Mouse (Mus musculus) inflammation-experienced regulatory T-cells, adult 6 months (primary cell): ENCODE data around the gene Slc17a2. TPM values are rescaled to one million over a fixed set of nuclear protein-coding genes. Genes with fewer than 3 reads are reported as not detected.

Experiments used
- ATAC-seq: one replicate; pipeline ENCODE4 v1.8.0; 2017
- polyA plus RNA-seq, 3 experiments: library from polyadenylated mRNA; unstranded; fragments of 100-300 nt; shearing (Covaris generic); gene quantifications; one replicate each; pipeline ENCODE4 v1.2.1; 2017

Gene Slc17a2
- polyA plus RNA-seq, 3 experiments from 2014 or later: not detected

DNA sequence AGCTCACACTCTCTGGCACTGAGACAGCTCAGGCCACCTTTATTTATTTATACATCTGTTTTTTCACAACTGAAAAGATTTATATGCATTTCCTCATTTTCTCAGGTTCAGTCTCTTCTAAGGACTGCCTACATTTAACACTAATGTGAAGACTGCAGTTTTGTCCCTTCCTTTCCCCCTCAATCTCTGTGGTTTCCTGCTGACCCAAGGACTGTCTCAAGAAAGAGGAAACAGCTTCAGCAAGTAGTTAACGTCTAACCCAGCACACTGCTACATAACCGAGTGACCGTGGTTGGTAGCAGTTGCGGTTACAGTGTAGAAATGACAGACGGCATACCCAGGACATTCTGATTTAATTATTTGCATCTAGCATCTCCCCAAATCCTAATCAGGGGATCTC is 7.4 kb upstream of the Slc17a2 start:
- ATAC-seq: no peak

GRCm38 (mm10) chr13:23804532-23804931 is 2.3 kb upstream of the Slc17a2 start:
- ATAC-seq: no peak

DNA sequence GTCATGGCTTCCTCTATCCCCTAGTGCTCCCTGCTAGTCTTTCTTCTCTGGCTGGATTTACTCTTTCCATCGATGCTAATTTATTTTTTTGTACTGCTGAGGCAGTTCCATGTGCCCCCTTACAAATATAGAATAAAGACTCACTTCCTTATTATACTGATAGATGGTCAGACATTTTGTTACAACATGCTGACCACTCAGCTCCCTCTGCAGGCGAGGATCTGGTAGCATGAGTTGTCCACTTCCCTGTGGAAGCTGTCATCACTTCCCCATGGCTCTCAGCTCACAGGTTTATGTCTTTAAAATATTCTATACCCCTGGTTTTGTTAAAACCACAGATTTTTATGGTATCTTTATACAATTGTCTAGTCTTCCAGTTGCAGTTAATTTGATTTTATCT is 9.4 kb downstream of the Slc17a2 start:
- no peak for ATAC-seq

- ATAC-seq: no peak
These were observed 13.6 kb downstream of the Slc17a2 start for GRCm38 (mm10) chr13:23820179-23820940.

DNA sequence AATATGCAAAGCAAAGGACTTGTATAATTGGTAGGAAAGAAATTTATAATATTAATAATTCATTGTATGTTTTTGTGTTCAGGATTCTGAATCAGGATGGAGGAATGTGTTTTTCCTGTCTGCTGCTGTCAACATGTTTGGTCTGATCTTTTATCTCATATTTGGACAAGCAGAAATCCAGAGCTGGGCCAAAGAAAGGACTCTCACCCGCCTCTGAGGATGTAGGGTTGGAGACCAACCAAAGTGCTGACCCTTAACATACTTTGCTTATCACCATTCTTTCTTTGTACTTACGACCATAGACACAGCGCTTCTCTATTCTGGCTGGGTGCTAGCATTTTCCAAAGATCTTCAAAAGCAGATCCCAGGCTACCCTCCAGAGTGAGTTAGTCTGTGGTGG is 15.4 kb downstream of the Slc17a2 start:
- no peak for ATAC-seq

GRCm38 (mm10) chr13:23826606-23827005 is 19.8 kb downstream of the Slc17a2 start:
- no peak for ATAC-seq

- ATAC-seq: no peak
These were observed 26.3 kb downstream of the Slc17a2 start for GRCm38 (mm10) chr13:23833053-23833452.

- no peak for ATAC-seq
These were observed 28.0 kb downstream of the Slc17a2 start for GRCm38 (mm10) chr13:23834836-23835235.

- no peak for ATAC-seq
These were observed 29.8 kb downstream of the Slc17a2 start for GRCm38 (mm10) chr13:23836630-23837029.

DNA sequence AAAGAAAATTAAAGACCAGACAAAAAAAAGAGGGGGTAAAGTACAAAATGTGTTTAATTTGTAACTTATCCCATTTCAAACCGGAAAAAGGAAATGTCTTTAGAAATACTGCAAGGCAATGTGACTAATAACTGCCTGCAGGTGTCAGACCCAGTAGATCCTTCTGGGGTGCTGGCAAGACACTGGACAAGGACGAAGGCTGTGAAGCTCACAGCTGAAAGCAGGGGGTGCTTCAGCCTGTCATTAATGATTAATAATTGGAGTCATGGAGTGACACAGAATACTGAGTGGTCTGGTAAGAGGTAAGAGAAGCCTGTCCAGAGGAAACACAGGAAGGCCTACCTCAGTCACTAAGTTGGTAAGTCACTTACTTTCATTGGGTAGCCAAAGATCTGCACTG is 32.5 kb downstream of the Slc17a2 start, which contains the start of gene Slc17a3:
Slc17a3 (plus strand) TSS at position 127 of the 400 bp plus-strand sequence.
- ATAC-seq: no peak

DNA sequence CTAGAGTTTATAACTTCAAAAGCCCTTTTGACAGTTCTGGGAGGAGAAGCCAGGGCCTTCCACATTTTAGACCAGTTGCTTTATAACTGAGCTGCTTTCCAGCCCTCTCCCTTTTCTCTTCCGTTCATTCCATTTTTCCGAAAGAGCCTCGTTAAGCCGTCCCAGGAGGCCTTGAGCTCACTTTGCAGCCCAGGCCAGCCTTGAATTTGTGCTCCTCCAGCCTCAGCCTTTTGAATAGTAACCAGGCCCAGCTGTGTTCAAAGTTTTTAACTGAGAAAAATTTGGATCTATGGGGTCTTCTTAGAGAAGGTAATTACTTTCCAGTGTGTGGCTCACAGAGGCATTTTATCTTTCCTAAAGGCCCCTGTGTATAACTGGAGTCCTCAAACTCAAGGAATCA is 39.1 kb downstream of the Slc17a2 start:
- ATAC-seq: no peak

- no peak for ATAC-seq
These were observed 42.5 kb downstream of the Slc17a2 start for GRCm38 (mm10) chr13:23849299-23849698.

DNA sequence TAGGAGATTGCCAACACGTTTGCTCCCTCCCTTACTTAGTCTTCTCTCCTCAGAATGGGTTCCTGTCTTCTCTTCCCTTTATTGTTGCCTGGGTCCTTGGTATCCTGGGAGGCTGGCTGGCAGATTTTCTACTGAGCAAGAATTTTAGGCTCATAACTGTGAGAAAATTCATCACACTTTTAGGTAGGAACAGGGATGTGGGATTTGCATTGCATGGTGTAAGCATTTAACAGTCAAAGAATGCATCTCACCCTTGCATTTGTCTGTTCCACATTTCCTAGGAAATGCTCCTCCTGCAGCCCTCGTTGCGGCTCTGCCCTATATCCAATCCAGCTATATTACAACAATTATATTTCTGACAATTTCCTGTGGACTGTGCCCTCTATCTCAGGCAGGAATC is 49.6 kb downstream of the Slc17a2 start:
- ATAC-seq: no peak

DNA sequence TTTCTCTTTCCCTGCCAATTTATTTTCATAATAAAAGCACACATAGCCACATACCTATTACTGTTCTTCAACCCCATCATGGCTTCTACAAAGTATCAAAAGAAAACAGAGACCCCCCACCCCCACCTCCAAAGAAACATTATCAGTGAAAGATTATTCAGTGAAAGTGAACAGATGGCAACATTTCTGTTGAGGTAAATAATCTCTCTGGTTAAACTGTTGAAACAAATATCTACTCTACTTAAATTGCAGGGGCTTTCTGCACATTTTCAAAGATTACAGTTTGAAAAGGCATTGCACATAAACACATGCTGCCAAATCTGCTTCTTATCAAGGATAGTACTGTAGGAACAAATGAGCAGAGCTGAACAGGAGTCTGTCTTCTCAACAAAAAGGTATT is 55.0 kb downstream of the Slc17a2 start:
- ATAC-seq: no peak

DNA sequence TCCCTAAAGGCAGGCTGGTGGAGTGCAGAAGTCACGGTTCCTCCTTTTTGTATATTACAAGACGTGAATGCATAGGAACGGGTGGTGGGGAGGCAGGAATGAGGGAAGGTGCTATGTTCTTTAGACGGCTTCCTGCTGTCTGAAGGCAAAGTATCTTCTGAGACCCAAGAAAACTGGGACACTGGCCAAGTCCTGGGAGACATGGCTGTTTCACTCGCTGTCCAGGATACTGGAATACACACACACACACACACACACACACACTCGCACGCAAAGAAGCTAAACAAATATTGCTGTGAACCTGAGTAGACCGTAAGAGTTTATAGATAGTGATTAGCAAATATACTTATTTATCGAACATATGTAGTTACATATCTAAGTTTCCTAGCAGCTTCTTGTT is 57.9 kb downstream of the Slc17a2 start:
- no peak for ATAC-seq

DNA sequence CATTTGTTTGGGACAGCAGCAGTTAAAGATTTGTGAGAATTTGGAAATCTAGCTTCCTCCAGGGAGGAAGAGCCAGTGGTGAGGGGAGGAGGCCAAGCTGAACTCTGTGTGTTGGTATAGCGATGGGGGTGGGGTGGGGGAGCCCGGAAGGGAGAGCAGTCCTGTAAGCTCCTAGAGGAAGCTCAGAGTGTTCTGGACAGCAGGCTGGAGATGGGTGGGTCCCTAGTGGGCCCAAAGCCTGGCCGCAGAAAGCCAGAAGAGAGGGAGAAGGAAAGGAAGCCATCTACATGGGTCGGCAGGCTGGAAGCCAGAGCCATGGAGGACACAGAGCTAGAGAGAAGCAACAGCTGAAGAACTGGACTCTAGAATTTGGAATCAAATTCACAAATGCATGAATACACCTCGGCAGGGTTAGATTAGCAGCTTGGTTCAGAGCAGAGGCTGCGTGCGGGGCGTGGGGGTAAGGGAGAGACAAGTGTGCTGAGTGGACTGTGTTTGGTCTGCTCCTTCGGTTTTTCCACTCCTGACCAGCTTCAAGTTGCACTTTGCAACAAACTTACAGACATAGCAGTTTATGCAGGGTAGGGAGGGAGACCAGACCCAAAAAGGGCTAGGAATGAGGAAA is 59.4 kb downstream of the Slc17a2 start:
- no peak for ATAC-seq

- ATAC-seq: no peak
These were observed 60.2 kb downstream of the Slc17a2 start for GRCm38 (mm10) chr13:23867000-23867399.

GRCm38 (mm10) chr13:23867405-23867804 is 60.6 kb downstream of the Slc17a2 start, which contains the start of gene Slc17a1:
Slc17a1 (plus strand) TSS chr13:23867750.
- ATAC-seq: no peak

- no peak for ATAC-seq
These were observed 62.2 kb downstream of the Slc17a2 start for GRCm38 (mm10) chr13:23868790-23869533.

DNA sequence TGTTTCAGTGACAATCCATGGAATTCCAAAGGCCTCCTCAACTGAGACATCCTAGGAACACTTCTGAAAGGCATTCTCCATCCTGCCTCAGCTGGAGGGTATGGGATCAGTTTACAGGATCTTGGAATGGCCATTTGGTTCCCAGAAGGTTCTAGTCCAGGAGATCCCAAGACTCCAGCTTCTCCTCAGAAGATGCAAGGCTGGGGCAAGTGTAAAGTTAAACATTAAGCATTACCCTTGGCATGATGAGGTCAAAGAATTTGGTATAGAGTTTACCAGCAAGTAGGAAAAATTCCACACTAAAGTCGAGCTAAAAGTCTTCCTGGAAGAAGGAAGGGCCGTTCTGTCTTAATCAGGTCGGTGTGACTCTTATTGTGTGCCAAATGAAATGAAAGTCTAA is 63.2 kb downstream of the Slc17a2 start:
- no peak for ATAC-seq

DNA sequence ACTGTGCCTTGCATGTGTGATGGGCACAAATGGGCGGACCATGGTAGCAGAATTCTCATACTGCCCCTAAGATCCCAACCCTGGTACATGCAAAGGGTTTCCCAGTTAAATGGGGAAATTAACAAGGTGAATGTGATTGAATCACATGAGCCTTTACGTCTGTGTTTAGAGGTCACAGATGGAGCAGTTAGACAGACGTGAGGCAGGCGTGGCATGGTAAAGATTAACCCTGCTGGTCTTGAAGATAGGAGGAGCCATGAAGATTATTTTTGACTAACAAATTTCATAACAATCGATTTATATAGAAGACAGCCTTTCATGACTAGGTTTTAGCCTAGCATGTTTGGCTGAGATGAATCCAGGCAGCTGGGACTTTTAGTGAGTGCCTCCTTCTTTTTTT is 66.3 kb downstream of the Slc17a2 start:
- ATAC-seq: no peak
